10 mouse cellular contexts compared by ENCODE assay signal in the genomic region with DNA sequence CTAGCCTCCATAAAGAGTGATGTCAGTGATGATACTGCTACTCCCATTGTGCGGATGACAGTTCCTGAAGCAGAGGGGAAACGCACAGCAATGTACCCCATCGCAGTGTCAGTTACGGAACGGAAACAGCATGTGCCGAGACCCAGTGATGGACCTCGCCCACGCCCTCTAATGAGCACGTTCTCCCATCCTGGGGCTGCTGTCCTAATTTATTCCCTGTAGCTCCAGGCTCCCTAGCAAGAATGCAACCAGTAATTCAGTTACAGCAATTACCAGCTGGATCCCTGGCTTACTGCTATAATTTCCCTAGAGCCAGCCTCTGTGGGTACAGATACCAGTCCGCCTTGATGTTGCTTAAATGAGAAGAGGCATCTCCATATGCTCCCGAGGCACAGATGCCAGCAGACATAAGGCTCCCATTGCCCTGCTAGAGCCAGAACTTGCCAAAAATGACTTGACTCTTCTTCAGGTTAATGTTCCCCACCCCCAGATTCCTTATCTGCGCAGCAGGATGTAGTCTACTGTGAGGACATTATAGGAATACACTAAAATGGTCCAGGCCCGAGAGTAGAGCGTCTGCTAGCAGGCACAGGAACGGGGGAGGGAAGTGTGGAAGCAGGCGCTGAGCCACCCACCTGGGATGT.
DNase-seq lines count a peak whose midpoint lies in the region; ATAC-seq lines count a peak whose summit lies in the region.
"Had no signal": no experiment of that assay in that cellular context is flagged by ENCODE, and none has a peak within 500 bp of the region (broad histone marks: within the 10 kb centered on the region; RNA-seq: fewer than 3 reads in every experiment).

No protein-coding gene starts in this region.

- H3K4me2 ChIP-seq in neural tube, embryonic 14.5 days (ENCODE audit: low read depth, low read length), result no peak overlapping the region
- no peak overlapping the region for H3K4me2 ChIP-seq in neural tube, embryonic 15.5 days
- 0 out of 2 replicates have a peak overlapping the region, but pooled peaks have one; percentile 15 for H3K4me2 ChIP-seq in hindbrain, embryonic 13.5 days

- no peaks in the 10 kb centered on the region for H3K27me3 ChIP-seq in neural tube, embryonic 14.5 days (ENCODE audit: control insufficient read depth, insufficient read depth, low read length)
- no peaks in the 10 kb centered on the region for H3K27me3 ChIP-seq in neural tube, embryonic 15.5 days (replicated peaks)
- H3K27me3 ChIP-seq in hindbrain, embryonic 13.5 days, result no peaks in the 10 kb centered on the region

- peak; percentile 56 for ATAC-seq in neural tube, embryonic 14.5 days (ENCODE audit: low read depth)
- ATAC-seq in neural tube, embryonic 15.5 days (ENCODE audit: low FRiP score), result no peak
- peak; percentile 73; the same call in 1 of the 2 replicates for ATAC-seq in hindbrain, embryonic 13.5 days (ENCODE audit: low FRiP score)
- ATAC-seq in megakaryocyte-erythroid progenitor cell, adult 5-6 weeks (replicated peaks; ENCODE audit: low FRiP score, low TSS enrichment, poor library complexity, severe bottlenecking), result no peak

- 61% methylated on average over 16 of the region's 16 CpGs for WGBS in neural tube, embryonic 14.5 days
- 51% methylated on average over 16 of the region's 16 CpGs for WGBS in neural tube, embryonic 15.5 days
- WGBS in hindbrain, embryonic 13.5 days, result 60% methylated on average over 16 of the region's 16 CpGs

- no peaks in the 10 kb centered on the region; the same call in 1 of the 2 replicates for H3K4me1 ChIP-seq in neural tube, embryonic 14.5 days (ENCODE audit: control insufficient read depth, insufficient read depth, low read length)
- H3K4me1 ChIP-seq in neural tube, embryonic 15.5 days, result peaks cover 7% of the 10 kb centered on the region; the same call in 1 of the 2 replicates
- H3K4me1 ChIP-seq in hindbrain, embryonic 13.5 days (replicated peaks), result peaks cover 19% of the 10 kb centered on the region

- H3K9ac ChIP-seq in neural tube, embryonic 14.5 days (replicated peaks; ENCODE audit: low read depth, low read length), result no peak overlapping the region
- H3K9ac ChIP-seq in neural tube, embryonic 15.5 days (replicated peaks), result no peak overlapping the region
- no peak overlapping the region for H3K9ac ChIP-seq in hindbrain, embryonic 13.5 days

- no peaks in the 10 kb centered on the region for H3K36me3 ChIP-seq in neural tube, embryonic 14.5 days (ENCODE audit: control insufficient read depth, insufficient read depth, low read length)
- H3K36me3 ChIP-seq in neural tube, embryonic 15.5 days, result no peaks in the 10 kb centered on the region
- no peaks in the 10 kb centered on the region for H3K36me3 ChIP-seq in hindbrain, embryonic 13.5 days

- H3K4me3 ChIP-seq in neural tube, embryonic 14.5 days (ENCODE audit: low read depth, low read length), result no peak overlapping the region
- no peak overlapping the region for H3K4me3 ChIP-seq in neural tube, embryonic 15.5 days (replicated peaks)
- H3K4me3 ChIP-seq in hindbrain, embryonic 13.5 days, result no peak overlapping the region

- DNase-seq in left cerebral cortex, adult 8-10 months (ENCODE audit: low spot score in 2 of 2), result peak; percentile 32 to 91
- DNase-seq in right cerebral cortex, postnatal 25 days, result peak; percentile 70
- DNase-seq in ovary, postnatal 14 days (ENCODE audit: low spot score), result no peak
- no peak for DNase-seq in heart, postnatal 4 days
- DNase-seq: kidney, adult 2 months had no signal

- H3K27ac ChIP-seq in neural tube, embryonic 14.5 days (ENCODE audit: low read depth, low read length), result no peak overlapping the region
- H3K27ac ChIP-seq in neural tube, embryonic 15.5 days (replicated peaks), result no peak overlapping the region; the same call in 1 of the 2 replicates
- H3K27ac ChIP-seq in hindbrain, embryonic 13.5 days, result peak overlapping the region; percentile 60; the same call in 1 of the 2 replicates
- H3K27ac ChIP-seq: macrophage had no signal

- H3K9me3 ChIP-seq in neural tube, embryonic 14.5 days (ENCODE audit: control insufficient read depth, low read length), result no peaks in the 10 kb centered on the region
- no peaks in the 10 kb centered on the region for H3K9me3 ChIP-seq in neural tube, embryonic 15.5 days (replicated peaks)
- H3K9me3 ChIP-seq in hindbrain, embryonic 13.5 days, result no peaks in the 10 kb centered on the region

Comparison
In these comparisons a context has a peak if more than half of its experiments do, and no peak if none do; other contexts are left out.
1. ATAC-seq: peak in neural tube, embryonic 14.5 days (single experiment) and hindbrain, embryonic 13.5 days (single experiment); none in neural tube, embryonic 15.5 days (single experiment) and megakaryocyte-erythroid progenitor cell, adult 5-6 weeks (single experiment).
2. DNase-seq: peak in left cerebral cortex, adult 8-10 months (2 of 2) and right cerebral cortex, postnatal 25 days (single experiment); none in ovary, postnatal 14 days (single experiment) and heart, postnatal 4 days (single experiment).